Mouse (Mus musculus) cortical plate, adult 2 months (tissue): ENCODE measurements around the gene Ahcyl1. TPM values are rescaled to one million over a fixed set of nuclear protein-coding genes. Genes with fewer than 3 reads are reported as not detected.

ENCODE experiments used
- H3K27ac ChIP-seq: fragments of 200-500 bp; 2 replicates; pipeline ENCODE4 v1.5.1; 2012; ENCODE audit warnings: low read length, control low read depth, inconsistent platforms; ENCODE audit not compliant: insufficient read depth
- H3K4me1 ChIP-seq: fragments of 200-500 bp; 2 replicates; pipeline ENCODE4 v1.6.1; 2011; ENCODE audit warnings: low read length; ENCODE audit not compliant: control insufficient read depth, insufficient read depth
- H3K4me3 ChIP-seq: fragments of 200-500 bp; 2 replicates; pipeline ENCODE4 v1.5.1; 2011; ENCODE audit warnings: mild to moderate bottlenecking, low read length, control low read depth; ENCODE audit not compliant: insufficient read depth
- CTCF ChIP-seq: fragments of 200-500 bp; IDR thresholded peaks from 2 replicates; pipeline ENCODE4 v1.5.1; 2011; ENCODE audit warnings: mild to moderate bottlenecking, control low read depth, low read length; ENCODE audit not compliant: insufficient read depth; ENCODE audit errors: extremely low read depth
- POLR2A ChIP-seq: fragments of 200-500 bp; IDR thresholded peaks from 2 replicates; pipeline ENCODE4 v1.6.1; 2011; ENCODE audit warnings: mild to moderate bottlenecking, low read length, control low read depth; ENCODE audit not compliant: insufficient read depth; ENCODE audit errors: extremely low read depth
- polyA plus RNA-seq: library from polyadenylated mRNA; depleted of rRNA; stranded (reverse); fragments of >200 nt; gene quantifications from 2 replicates; pipeline ENCODE4 v1.2.3, GENCODE M21; 2012

The Ahcyl1 gene
- polyA plus RNA-seq, 1 experiment = 347 TPM

DNA sequence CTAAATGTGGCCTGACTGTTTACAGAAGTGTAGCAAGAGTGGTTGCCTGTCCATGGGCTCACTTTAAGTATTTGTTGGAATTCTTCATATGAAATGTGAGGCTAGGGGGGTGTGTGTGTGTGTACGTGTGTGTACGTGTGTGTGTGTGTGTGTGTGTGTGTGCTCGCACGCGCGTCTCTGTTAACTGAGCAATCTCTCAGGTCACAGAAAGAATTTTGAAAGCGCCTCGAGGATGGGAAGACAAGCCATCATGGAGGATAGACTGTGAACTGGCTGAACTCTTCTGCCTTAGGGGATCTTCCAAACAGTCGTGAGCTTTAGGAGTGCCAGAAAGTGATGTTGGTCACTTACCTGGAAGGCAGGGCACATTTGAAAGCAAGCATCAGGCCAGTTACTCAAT is 62.5 kb downstream of the Ahcyl1 start:
- no peak overlapping the region for H3K4me3 ChIP-seq

DNA sequence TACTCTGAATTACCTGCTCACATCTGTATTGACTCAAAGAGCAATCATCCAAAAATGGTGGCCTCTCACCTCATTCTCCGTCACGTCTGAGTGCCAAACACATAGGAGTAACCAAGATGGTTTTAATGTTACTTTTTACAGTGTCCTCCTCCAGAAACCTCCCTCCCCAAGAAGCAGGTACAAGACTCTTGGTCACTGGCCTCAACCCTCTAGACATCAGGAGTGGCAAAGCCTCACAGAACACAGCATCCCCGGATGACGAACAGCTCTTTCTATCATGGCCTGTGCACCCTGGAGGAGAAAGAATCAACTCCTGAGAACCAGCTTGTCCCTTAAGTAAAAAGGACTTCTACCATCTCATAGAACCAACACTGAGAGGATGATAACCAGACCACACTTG is 63.6 kb downstream of the Ahcyl1 start:
- Histone ChIP-seq H3K4me3 (no peak overlapping the region), H3K27ac (no peak overlapping the region), H3K4me1 (peaks cover 2% of the 10 kb centered on the region; the same call in 1 of the 2 replicates)
- TF ChIP-seq POLR2A (no peak), CTCF (no peak)

More for the DNA sequence above, 62.5 kb downstream of the Ahcyl1 start:
- H3K27ac ChIP-seq = no peak overlapping the region
- H3K4me1 ChIP-seq = no peaks in the 10 kb centered on the region
- TF ChIP-seq CTCF (no peak), POLR2A (no peak)

DNA sequence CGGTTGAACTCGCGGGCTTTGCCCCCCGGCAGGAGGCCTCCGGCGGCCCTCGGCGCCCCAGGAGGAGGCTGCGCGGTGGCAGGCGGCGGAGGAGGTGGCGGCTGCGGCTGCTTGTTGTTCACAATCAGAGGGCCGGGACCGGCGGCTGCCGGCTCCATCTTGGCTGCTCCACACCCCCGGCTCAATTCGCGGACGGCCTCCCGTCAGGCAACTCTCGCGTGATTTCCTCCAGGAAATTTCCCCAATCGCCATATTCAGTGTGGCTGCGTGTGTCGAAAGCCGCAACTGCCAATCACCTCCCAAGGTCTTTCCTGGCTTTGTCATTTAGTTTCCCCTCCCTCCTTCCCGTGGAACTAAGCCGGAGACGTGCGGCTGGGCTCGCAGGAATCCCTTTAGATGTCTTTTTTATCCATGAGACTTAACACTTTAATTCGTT is 64.8 kb downstream of the Ahcyl1 start, which contains the start of gene Strip1:
TSS of gene Strip1 (minus strand) at position 172 of the 436 bp plus-strand sequence.
- TF ChIP-seq POLR2A (peak; percentile 94), CTCF (no peak)

DNA sequence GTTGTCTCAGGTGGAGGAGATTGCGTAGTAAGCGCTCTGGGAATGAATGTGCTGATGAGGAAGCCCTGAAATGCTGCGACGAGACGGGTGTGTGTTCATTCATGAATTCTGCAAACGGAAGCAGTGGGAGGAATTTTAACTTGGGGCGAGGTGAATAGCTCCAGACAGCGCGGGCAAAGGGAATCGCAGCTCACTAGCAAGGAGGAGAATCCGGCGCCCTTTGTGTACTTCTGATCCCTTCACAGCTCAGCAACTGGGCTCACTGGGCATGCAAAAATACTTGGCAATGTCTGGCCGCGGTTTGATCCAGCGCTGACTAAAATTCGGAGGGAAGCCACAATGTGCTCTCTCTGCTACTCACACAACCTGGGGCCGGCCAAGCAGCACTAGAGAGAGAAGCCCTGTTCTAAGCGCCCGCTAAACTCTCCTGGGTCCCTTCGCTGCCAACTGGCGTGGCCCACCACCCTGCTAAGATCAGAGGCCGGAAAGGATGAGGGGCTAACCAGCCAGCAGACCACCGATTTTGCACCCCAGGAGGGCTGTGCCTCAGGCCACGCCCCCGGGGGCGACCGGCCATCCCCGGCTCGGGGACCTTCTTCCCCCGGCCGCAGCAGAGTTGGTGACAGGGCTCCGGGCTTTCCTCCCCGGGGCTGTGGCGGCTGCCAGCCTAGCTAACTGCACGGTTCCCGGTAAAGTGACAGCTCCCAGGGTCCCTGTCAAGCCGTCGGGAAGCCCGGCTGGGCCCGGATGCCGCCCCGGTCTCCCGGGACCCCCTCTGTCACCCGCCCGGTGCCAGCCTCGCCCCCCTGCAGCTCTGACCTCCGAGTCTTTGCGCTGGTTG is 65.5 kb downstream of the Ahcyl1 start, which contains the start of gene Gm10961:
TSS of gene Gm10961 (plus strand) at position 641 of the 841 bp plus-strand sequence.
- H3K4me3 ChIP-seq = peak within 1 kb of the TSS; percentile 43
- H3K4me1 ChIP-seq = peaks cover 2% of the 10 kb centered on the region; the same call in 1 of the 2 replicates
- TF ChIP-seq POLR2A = no peak
- no peak for TF ChIP-seq CTCF
- peak within 1 kb of the TSS; percentile 82 for H3K27ac ChIP-seq

More for the DNA sequence above, 64.8 kb downstream of the Ahcyl1 start, which contains the start of gene Strip1:
- H3K4me1 ChIP-seq = peaks cover 2% of the 10 kb centered on the region; the same call in 1 of the 2 replicates
- H3K4me3 ChIP-seq = peak within 1 kb of the TSS; percentile 43
- peak within 1 kb of the TSS; percentile 82 for H3K27ac ChIP-seq

DNA sequence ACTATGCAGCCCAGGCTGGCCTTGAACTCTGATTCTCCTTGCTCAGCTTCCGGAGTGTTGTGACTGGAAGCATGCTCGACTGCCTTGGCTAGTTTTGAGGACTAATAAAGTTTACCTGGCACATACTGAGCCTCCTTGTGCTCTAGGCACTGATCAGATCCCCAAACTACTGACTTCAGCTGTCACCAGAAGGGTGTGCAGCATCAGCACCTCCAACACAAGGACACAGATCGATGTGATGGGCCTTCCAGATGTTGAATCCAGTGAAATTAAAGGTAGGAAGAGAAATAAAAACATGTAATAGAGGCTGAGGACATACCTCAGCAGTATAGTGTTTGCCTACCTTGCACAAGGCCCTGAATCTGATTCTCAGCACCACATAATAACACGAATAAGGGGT is 66.9 kb downstream of the Ahcyl1 start:
- H3K4me3 ChIP-seq = no peak overlapping the region
- H3K27ac ChIP-seq = no peak overlapping the region
- peaks cover 2% of the 10 kb centered on the region; the same call in 1 of the 2 replicates for H3K4me1 ChIP-seq
- TF ChIP-seq CTCF (no peak), POLR2A (no peak)

DNA sequence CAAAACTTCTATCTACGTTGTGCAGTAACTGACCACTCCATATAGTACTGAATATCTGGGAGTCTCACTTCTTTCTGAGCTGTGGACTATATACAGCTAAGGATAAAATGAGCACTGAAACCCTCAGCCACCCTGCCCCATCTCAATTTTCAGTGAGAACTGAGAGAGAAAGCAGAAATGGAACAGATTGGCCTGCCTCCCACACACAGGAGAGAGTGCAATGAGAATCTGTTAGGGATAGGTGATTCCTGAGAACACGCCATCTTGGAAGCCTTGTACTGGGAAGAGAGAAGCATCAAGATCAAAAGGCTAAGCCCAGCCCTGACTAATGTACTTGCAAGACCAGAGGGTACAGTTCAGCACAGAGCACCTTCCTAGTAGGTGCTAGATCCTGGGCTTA is 67.8 kb downstream of the Ahcyl1 start:
- TF ChIP-seq POLR2A = no peak
- TF ChIP-seq CTCF = no peak
- no peak overlapping the region for H3K4me3 ChIP-seq
- peaks cover 2% of the 10 kb centered on the region; the same call in 1 of the 2 replicates for H3K4me1 ChIP-seq
- no peak overlapping the region for H3K27ac ChIP-seq

DNA sequence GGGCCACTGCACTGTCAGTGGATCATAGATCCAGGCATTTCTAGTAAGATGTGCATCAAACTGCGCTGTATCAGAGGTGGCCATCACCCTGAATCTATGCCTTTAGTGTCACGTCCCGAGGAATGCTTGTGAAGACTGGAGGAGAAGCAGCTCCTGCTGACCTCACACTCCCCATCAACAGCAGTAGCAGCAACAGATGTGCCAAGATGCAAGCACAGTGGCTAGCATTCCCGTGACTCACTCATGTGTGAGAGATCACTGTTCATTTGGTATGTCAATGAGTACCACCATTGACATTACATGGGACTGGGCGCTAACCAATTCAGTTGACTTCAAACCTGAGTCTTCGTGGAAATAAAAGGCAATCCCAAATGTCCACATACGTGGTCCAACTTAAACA is 68.7 kb downstream of the Ahcyl1 start:
- TF ChIP-seq POLR2A = no peak
- no peak for TF ChIP-seq CTCF
- Histone ChIP-seq H3K4me1 (peaks cover 2% of the 10 kb centered on the region; the same call in 1 of the 2 replicates), H3K4me3 (no peak overlapping the region), H3K27ac (no peak overlapping the region)

DNA sequence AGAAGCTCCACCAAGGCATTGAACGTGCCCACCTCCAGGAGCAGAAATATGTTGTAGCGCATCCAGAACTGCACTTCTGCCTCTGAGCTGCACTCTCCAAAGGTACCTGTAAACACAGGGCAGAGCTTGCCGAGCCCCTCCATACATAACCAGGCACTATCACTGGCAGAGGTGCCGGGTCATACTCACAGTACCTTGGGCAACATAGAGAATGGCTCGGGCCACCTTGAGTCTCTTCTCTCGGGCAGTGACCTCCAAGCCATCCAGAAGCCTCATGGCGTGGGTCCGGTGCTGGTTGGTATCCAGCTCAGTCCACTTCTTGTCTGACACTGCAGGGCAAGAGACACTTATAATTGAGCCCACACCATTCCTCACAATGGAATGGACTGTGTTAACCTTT is 69.6 kb downstream of the Ahcyl1 start:
- Histone ChIP-seq H3K4me1 (peaks cover 2% of the 10 kb centered on the region; the same call in 1 of the 2 replicates), H3K4me3 (no peak overlapping the region), H3K27ac (no peak overlapping the region)
- TF ChIP-seq POLR2A (no peak), CTCF (no peak)

DNA sequence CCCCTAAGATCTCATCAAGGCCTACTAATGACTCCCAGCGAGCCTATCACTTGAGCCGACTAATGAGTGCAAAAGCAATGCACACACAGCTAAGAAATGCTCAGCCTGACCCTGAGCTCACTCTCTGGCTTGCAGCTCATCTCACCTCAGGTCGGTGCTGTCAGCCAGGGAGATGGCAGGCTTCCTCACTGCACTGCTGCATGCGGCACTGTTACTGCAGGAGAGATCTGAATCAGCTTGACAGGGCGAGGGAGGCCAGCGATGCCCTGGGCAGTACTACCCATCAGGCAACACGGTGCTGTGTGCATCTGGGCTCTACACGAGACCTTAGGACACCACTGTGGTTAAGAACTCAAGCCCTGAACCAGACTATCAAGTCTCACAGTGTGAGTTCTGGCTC is 70.8 kb downstream of the Ahcyl1 start:
- peaks cover 2% of the 10 kb centered on the region; the same call in 1 of the 2 replicates for H3K4me1 ChIP-seq
- TF ChIP-seq POLR2A (no peak), CTCF (no peak)
- H3K4me3 ChIP-seq = no peak overlapping the region
- H3K27ac ChIP-seq = no peak overlapping the region

DNA sequence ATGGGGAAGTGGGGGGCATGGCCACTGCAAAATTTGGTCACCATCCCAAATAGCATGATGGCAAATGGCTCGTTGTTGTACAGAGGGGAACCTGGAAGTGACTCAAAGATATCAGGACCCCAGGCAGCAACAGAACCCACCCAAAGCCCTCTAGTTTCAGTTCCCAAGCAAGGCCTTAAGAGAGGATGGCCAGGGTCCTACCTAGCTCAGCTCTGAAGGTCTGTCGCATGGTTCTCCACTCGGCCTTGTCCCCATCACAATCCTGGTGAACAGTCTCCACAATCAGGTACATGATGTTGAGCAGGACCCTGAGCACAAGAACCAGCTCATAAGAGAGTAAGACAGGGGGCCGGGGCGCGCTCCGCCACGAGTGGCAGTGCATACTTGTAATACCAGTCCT is 71.9 kb downstream of the Ahcyl1 start:
- TF ChIP-seq POLR2A (no peak), CTCF (no peak)
- no peak overlapping the region for H3K4me3 ChIP-seq
- H3K27ac ChIP-seq = no peak overlapping the region
- H3K4me1 ChIP-seq = peaks cover 2% of the 10 kb centered on the region; the same call in 1 of the 2 replicates
